Mouse (Mus musculus) layer of hippocampus, adult 11-12 months (tissue): ENCODE results near the gene Fbxl18.

Experiments
- DNase-seq: peaks from one replicate; pipeline ENCODE4 v3.0.0; 2022; ENCODE audit warnings: low spot score

Gene Fbxl18

DNA sequence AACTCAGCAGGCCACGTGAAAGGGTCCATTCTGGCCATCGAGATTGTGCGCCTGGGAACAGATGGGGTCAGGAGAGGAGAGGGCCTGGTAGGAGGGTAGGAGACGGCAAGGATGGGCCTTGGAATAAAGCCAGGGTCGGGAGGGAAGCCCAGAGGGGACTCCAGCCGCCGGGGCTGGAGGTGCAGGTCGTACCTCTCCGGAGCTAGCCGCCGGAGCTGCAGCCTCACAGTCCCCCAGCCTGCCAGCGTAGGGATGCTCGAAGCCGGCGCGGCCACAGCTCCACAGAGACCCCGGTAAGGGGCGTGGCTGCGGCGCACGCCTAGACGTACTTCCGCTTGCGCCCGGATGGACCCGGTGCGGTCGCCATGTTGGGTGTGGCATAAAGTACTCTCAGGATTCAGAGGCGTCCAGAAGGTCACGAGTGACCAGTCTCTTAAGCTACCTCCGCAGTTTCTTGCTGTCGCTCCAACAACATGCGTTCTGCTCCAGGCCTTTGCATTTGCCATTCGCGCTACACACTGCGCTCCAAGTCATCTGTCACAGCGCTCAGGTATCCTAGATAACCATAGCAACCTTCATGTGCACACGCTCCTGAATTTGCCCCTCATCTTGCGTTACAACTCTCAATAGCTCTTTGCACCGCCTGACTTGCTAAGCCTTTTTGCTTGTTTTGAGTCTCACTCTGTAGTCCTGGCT lies at the start of gene Fbxl18:
Gene Fbxl18, minus strand, starts transcription at position 504 of the 696 bp plus-strand sequence.
- peak; percentile 91 for DNase-seq

DNA sequence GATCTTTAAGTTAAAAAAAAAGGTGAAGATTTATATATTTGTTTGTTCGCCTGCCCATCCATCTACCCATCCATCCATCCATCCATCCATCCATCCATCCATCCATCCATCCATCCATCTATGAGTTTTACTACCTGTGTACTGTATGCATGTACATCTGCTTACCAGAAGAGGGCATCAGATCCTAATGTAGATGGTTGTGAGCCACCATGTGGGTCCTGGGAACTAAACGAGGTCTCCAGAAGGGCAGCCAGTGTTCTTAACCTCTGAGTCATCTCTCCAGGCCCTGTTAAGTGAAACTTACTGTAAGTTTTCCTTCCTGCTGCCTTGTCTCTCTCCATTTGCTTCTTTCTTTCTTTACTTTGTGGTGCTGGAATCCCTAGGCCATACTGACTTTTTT lies 45.2 kb upstream of the Fbxl18 start:
- no peak for DNase-seq

DNA sequence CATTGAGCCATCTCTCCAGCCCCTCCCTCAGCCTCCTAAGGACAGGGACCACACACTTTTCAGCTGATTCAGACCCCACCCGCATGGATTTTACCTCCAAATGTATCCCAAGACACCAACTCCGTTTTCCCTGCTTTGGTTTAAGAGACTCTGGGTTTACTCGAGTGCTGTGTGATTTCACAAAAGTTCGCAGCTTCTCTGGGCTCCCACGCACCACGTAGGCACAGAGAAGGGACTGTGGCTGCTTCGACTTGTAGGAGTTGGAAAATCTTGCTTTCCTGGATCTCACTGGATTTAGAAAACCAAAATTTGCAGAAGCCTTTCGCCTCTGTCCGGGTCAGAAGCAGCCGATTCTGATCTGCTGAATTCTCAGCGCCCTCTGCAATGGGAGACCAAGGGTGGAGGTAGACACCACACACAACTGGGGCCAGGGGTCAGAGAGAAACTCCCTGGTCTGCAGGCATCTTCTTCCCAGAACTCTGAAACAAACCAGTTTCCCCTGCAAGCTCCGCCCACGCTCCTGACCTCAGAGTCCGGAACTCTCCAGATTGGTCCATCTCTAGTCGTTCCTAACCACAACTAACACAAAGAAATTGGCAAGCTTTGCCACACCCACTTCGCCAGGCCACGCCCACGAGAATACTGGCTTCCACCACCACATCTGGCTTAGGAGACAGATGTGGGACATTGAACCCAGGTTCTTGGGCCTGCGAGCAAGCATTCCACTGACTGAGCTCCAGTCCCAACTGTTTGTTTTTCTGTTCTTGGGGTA lies 42.9 kb upstream of the Fbxl18 start:
- DNase-seq, result no peak

DNA sequence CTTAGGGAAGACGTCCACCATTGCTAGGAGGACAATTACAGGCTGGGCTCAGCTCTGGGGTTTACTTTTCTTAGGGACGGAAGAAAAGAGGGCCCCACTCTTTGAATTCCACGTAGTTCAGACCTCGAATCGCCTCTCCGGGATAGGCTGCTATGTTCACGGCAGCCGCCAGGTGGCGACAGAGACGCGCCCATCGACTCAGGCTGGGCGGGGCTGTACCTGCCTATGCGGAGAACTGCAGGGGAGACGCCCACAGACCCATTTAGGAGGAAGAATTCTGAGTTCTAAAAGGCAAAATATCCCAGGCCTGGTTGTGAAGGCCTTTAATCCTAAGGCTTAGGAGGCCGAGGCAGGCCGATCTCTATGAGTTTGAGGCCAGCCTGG lies 41.1 kb upstream of the Fbxl18 start:
- peak; percentile 86 for DNase-seq

DNA sequence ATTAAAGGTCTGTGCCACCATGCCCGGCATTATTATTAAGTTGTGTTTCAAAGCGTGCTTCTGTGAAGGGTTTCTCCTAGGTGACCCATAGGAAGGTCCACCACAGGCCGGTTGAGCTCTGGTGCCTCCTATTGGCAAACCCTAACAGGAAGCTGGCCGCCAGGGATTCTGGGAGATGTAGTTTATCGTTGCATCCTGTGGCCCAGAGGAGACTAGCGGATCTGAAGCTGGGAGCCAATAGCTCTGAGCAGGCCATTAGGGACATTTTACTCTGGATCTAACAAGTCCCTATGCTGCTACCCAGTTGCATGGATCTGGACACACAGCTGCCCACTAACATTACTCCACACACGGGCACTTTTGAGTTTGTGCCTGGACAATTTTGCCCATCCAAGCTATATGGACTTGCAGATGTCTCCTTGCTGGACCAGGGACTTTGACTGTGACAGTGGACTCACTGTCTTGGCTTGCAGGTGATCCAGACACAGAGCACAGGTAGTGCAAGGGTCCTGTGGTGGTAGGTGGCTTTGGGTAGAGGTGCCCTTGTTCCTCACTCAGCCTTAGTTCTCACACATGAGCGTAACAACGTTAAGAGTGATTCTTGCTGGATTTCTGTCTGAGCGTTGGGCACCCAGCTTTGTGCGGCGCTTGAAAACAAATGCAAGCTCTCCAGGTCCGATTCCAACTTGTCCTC lies 40.6 kb upstream of the Fbxl18 start:
- DNase-seq, result peak; percentile 87

DNA sequence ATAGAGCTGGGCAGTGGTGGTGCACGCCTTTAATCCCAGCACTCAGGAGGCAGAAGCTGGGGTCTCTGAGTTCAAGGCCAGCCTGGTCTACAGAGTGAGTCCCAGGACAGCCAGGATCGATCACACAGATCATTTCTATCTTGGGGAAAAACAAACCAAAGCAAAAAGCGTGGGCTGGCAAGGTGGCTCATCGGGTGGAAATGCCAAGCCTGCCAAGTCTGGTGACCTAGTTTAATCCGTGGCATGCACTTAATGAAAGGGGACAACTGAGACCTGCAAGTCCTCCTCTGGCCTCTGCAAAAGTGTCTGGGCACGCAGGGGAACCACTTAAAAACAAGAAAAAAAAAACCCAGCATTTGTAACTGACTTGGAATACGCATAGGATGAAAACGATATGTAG lies 37.5 kb upstream of the Fbxl18 start:
- no peak for DNase-seq

DNA sequence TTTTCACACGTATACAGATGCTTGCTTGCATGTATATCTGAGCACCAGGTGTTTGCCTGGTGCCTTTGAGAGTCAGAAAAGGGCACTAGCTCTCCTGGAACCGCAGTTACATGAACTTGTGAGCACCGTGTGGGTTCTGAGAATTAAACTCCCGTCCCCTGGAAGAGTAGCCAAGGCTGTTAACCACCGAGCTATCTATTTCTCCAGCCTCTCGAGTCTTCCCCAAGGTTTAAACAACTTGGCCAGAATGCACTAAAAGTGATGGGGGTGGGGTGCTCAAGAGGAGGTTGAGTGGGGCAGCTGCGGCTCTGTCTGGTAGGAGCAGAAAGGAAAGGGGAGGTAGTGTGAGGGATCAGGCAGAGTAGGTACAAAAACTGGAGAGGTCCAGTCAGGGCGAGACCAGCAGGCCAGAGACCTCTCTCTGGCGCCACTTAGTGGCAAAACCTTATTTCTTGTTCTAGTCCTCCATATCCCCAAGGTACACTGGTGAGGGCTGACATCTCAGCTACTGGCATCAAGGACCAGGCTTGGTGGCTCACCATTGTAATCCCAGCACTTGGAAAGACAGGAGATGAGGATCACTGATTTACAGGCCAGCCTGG lies 37.0 kb upstream of the Fbxl18 start:
- DNase-seq, result peak; percentile 90

DNA sequence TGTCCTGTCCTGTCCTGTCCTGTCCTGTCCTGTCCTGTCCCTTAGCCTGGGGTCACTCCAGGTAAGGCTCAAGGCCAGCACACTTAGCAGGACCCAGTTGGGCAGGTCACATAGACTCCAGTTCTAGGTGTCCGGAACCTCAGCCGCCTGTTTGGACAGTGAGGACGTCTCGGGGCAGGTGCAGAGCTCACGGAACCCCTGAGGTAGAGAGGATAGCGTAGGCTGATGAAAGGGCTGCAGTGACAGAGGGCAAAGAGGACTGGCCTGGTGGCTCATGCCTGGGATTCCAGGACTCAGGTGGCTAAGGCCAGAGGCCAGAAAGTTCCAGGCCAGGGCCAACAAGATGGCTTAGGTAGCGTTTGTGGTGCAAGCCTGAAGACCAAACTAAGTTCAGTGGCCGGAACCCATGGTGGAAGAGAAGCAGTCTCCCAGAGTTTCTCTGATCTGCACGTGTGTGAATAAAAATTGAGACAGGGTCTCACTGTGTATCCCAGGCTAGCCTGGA lies 36.1 kb upstream of the Fbxl18 start:
- DNase-seq, result no peak

DNA sequence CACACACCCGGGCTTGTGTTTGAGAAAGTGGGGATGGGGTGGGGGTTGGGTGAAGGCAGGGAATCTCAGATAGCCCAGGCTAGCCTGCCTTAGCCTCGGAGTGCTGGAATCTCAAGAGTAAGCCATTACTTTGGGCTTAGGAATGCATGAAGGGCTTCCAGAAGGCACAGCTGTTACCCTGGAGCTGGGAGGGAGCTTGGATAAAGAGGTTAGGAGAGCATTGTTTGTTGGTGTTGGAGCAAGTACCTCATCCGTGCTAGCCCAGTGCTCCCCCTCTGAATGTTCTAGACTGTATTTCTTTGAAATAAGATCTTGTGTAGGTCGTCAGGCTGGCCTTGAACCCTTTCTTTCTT lies 34.2 kb upstream of the Fbxl18 start:
- no peak for DNase-seq

DNA sequence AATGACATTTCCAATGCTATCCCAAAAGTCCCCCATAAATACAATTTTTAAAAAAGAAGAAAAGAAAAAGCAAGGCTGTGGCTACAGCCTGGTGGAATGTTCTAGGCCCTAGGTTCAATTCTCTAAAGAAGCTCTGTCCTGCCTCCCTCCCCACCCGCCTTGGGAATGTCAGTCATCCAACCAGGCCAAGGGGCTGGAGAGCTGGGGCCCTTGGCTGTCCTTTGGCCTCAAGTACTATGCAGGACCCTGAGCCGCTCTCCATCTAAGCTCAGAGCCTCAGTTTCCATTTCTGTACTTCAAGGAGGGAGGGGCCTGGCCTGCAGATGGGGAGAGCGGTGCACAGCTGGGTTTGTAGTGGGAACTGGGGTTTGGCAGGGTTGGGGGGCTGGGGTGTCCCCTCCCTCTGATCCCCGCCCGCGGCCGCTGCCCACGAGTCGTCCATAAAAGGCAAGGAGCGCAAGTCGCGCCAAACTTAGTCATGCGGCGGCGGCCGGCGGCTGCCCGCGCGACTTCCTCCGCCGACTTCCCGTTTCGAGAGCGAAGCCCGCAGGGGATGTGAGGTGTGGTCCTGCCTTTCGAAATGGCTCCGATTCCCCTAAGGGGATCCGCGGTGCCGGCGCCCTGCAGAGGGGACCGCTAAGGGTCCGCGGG lies 33.7 kb upstream of the Fbxl18 start:
- peak; percentile 78 for DNase-seq

DNA sequence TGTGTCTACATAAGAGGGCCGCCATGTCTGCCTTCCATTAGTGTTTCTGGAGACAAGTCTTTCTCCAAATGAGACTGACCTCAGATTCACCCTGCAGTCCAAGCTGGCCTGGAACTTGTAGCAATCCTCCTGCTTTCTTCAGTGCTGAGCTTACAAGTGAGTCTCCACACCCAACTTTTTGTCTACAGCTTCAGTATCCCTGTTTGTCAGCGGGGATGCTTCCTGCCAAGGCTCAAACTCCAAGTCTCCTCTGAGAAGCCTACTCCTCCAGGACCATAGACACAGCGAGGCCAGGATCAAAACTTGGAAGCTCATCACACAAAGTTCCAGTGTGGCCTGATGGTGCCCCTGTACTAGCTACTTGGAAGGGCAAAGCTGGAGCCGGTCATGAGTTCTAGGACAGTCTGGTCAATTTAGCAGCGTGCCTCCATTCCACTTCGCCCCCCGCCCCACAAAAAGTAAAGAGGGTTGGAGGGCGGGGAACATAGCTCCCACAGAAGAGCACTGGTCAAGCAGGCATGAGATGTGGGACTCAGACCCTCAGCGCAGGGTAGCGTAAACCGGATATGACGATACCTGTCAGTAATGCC lies 32.2 kb upstream of the Fbxl18 start:
- no peak for DNase-seq

DNA sequence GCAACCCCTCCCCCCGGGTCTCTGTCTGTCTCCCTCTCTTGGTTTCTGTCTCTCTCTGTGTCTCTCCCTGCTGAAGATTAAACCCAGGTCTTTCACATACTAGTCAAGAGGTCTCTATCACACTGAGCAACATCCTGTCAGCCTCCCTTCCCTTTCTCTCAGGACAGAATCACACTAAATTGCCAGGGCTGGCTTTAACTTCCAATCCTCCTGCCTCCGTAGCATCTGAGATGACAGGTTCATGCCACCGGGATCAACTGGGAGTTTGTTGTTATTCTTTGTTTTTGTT lies 31.7 kb upstream of the Fbxl18 start:
- no peak for DNase-seq

DNA sequence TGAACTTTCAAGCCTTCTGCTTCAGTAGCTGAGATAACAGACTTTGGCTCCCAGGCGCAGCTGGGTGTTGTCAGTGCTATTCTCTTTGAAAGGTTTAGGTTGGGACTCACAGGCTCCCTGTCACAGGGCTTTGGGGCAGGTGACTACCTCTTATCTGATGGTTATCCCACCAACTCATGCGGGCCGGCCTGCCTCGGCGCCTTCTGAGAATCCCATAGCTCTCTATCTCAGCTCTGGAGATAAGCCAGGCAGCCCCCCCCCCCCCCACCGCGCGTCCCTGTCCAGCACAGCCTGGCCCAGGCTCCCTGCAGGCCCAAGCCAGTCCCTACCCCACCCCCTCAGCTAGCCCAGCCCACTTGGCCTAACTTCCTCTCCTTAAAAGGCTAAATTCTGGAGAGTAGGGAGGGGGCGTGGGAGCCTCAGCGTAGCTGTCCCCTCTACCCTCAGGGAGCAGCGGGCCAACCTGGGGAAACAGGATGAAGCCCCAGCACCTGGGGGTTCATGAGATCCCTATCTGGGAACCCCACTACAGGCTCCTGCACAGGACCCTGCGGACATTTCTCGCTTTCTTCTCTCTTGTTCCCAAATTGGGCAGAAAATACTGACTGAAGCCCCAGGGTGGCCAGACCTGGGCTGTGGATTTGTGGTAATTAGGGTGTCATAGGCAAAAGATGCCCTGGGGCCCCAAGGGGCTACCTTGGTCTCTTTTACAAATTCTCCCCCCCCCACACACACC lies 31.2 kb upstream of the Fbxl18 start:
- DNase-seq, result no peak

DNA sequence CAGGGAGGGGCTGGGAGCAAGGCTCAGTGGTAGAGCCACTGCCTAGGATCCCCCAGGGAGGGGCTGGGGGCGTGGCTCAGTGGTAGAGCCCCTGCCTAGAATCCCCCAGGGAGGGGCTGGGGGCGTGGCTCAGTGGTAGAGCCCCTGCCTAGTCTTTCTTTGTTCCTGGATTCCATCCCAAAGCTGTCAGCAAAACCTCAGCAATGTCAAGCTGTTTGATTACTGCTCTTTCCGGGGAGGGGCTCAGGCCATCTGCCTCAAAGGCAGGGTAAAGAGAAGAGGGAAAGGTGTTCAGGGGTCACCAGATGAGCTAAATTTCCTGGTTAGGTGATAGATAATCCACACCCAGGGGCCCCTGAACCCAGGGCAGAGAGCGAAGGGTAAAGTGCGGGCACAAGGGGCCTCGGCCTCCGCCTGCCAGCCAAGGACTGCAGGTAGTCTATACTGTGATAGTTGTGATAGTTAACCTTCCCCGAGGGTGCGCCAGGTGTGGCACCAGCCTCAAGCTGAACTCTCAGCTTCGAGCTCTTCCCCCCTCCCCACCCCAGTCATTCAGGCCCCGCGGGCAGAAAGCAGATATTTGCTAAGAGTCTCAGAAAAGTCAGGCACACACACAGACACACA lies 29.2 kb upstream of the Fbxl18 start:
- DNase-seq, result no peak

DNA sequence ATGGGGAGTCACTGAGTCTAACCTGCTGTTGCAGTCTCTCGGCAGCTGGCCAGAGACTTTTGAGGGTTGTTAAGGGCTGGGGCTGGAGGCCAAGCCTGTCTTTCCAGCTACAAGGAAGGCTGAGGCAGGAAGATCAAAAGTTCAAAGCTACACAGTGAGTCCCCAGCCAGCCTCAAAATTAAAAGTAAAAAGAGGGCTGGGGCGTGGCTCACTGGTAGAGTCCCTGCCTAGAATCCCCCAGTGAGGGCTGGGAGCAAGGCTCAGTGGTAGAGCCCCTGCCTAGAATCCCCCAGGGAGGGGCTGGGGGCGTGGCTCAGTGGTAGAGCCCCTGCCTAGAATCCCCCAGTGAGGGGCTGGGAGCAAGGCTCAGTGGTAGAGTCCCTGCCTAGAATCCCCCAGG lies 28.6 kb upstream of the Fbxl18 start:
- DNase-seq, result no peak

DNA sequence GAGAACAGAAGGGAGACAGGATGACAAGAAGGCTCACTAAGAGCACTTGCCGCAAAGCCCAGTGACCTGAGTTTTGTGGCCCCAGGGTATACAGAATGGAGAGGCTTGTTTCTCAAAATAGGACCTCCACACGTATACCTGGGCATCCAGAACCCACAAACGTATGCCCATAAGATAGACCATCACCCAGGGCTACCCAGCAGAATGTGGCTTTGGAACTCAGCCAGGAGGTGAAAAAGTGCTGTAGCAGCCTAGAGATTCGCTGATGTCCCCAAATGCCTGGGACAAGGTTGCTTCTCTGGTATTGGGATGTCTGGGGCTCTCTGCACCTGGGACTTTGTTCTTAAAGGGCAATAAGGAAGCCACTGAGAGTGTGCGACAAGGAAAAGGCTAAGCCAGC lies 27.0 kb upstream of the Fbxl18 start:
- DNase-seq, result no peak

DNA sequence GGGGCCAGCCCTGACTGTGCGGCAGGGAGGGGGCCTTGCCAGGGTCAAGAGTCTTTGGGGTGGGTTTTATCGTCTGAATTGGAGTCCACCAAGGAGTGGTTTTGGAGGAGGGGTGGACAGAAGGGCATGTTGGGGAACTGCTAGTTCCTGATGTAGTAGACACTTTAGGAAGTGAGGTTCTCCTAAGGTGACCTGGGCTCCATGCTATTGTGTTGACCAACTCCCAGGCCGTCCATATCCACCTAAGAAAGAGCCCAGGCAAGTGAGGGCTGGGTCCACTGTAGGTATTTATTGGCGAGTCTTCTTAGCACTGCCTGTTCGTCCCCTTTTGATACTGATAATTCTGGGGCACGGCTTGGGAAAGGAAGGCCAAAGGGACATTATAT lies 25.8 kb upstream of the Fbxl18 start:
- DNase-seq, result no peak

DNA sequence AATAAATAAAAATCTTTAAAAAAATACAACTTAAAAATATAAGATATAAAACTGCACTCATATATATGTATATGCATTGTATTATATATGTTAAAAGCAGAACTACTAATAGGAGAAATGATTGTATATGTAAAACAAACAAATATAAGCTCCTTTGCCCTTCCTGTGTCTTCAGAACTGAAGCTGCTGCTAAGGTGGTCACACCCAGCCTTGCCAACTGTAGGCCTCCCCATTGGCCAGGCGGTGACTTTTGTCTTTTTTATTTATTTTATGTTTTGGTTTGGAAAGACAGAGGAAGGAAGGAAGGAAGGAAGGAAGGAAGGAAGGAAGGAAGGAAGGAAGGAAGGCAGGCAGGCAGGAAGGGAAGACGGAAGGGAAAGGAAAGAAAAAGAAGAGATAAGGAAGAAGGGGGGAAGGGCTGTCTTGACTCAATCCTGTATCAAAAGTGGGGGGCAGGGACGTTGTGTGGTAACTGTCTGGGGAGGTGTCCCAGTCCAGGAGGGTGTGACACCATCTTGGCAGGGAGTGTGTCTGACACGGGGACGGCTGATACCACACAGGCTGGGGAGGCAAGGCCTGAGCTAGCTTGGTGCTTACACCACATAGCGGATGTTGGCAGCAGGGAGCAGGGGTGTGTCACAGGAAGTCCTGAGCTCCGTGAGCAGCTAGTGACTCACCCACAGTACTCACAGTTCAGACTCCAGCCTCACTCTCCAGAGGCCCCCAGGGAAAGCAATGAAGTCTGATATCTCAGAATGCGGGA lies 25.3 kb upstream of the Fbxl18 start:
- DNase-seq, result no peak

DNA sequence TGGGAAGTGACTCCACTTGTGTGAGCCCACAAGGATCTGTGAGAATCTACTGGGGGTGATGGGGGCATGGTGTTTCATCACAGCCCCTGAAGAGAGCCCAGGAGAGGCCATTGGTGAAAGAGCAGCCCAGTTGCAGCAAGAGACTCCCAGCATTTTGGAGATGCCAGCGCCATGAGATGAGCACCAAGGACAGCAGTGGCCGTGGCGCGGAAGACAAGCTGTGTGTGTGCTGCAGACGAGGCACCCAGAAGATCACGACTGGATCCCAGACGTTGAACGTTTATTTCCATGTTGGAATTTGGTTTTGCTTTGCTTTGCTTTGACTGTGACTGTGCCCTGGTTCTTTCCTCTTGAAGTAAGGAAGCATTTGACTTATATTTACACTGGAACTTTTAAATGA lies 22.2 kb upstream of the Fbxl18 start:
- no peak for DNase-seq

DNA sequence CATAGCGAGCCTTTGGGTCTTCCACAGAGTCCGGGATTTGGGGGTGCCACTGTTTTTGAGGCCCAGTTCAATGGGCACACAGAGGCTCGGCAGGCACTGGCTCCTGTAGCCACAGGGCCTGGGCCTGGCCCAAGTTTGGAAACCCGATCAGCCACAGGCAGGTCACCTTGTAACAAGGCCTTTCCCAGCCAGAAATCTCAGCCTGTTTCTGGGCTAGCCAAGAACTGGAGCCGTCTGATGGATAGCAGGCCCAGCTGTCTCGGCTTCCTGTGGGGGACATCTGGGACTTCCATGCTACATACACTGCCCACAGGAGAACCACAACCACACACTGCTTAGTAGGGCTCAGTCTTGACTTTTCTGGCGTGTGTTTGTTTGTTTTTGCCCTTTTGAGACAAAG lies 21.4 kb upstream of the Fbxl18 start:
- DNase-seq, result no peak
